Mouse (Mus musculus): ENCODE results near the gene Mc1r. TPM values are rescaled to one million over a fixed set of nuclear protein-coding genes. Genes with fewer than 3 reads are reported as not detected.
"Not testable (repeated sequence)": the region's sequence is repeated elsewhere in the genome, so short reads cannot be mapped to it uniquely, and the experiment has no call there.

Gene Mc1r
- total and polyA plus RNA-seq, 3 experiments = 0.04 TPM; not detected in 2

DNA sequence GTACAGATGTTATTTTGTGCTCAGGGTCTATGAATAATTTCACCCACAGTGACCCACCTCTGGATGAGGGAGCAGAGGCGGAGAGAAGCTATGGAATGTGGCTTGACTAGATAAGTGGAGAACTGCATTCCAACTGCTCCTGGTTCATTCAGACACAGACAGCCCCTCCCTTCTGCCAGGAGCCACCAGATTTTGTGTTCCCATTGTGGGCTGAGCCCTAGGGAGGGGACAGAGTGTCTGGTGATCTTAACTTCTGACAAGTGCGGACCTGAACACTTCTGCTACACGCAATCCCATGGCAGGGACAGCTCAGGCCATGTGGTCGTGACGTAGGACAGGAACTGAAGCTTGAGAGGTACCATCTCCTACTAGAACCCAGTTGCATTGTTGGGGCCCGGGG is 39.9 kb downstream of the Mc1r start:
- H3K4me2 ChIP-seq (ENCODE audit: insufficient read depth, low read depth, poor library complexity, severe bottlenecking) = no peak overlapping the region
- no peak overlapping the region for H3K9ac ChIP-seq (ENCODE audit: insufficient read depth, low read depth)
- DNase-seq (ENCODE audit: extremely low read depth) = no peak
- no peaks in the 10 kb centered on the region for H3K79me2 ChIP-seq (replicated peaks; ENCODE audit: control insufficient read depth, extremely low read depth, insufficient read depth, poor library complexity, severe bottlenecking)
- H3K27me3 ChIP-seq (replicated peaks) = no peaks in the 10 kb centered on the region
- in situ Hi-C loops (cut with MboI; ENCODE audit: low pct_ligation_motif_present, low pct_unique_long_range_greater_than_20kb, low sequenced_read_pairs) = no loop called here
- no peak overlapping the region for H3K4me3 ChIP-seq (replicated peaks in 1 of 3; ENCODE audit: low read depth in 2 of 3, low read length in 2 of 3, poor library complexity in 1 of 3)
- H3K36me3 ChIP-seq (replicated peaks in 1 of 2; ENCODE audit: control insufficient read depth in 1 of 2, insufficient read depth in 1 of 2, low read length in 1 of 2) = peaks cover 0 to 40% of the 10 kb centered on the region in 2 experiments
- TF ChIP-seq E2F4 (IDR thresholded peaks at IDR 0.05; ENCODE audit: insufficient replicate concordance, low read depth, low read length) (no peak), SMC3 (IDR thresholded peaks at IDR 0.05; ENCODE audit: low read depth, low read length) (no peak)
- H3K9me3 ChIP-seq (replicated peaks; ENCODE audit: low read length) = no peaks in the 10 kb centered on the region
- dilution Hi-C loops (cut with MboI; ENCODE audit: extremely low pct_ligation_motif_present, extremely low pct_unique_long_range_greater_than_20kb, low sequenced_read_pairs) = no loop called here
- H3K27ac ChIP-seq (ENCODE audit: insufficient read depth, low read depth) = no peak overlapping the region
- peaks cover 13% of the 10 kb centered on the region in 2 experiments for H3K4me1 ChIP-seq (ENCODE audit: control insufficient read depth in 1 of 2, insufficient read depth in 2 of 2)

DNA sequence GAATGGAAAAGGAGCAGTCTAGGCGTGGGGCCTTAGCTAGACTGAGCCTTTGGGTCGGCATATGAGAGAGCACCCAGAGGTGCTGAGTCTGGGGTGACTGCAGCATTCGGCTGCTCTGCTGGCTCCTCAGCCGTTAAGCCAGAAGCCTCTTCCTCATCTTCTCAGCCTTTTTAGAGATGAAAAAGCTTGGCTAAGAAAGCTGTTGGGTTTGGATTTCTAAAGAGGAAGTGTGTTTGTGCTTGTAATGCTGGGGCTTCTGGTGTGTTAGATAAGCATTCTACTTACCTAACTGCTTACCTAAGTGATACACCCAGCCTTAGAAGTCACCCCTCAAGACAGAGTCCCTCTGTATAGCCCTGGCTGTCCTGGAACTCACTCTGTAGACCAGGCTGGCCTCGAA is 43.9 kb downstream of the Mc1r start:
- Histone ChIP-seq H3K27me3 (replicated peaks) (no peaks in the 10 kb centered on the region), H3K9me3 (replicated peaks; ENCODE audit: low read length) (no peaks in the 10 kb centered on the region), H3K4me2 (ENCODE audit: insufficient read depth, low read depth, poor library complexity, severe bottlenecking) (no peak overlapping the region), H3K36me3 (replicated peaks in 1 of 2; ENCODE audit: control insufficient read depth in 1 of 2, insufficient read depth in 1 of 2, low read length in 1 of 2) (peaks cover 23 to 75% of the 10 kb centered on the region in 2 experiments), H3K4me3 (replicated peaks in 1 of 3; ENCODE audit: low read depth in 2 of 3, low read length in 2 of 3, poor library complexity in 1 of 3) (no peak overlapping the region), H3K79me2 (replicated peaks; ENCODE audit: control insufficient read depth, extremely low read depth, insufficient read depth, poor library complexity, severe bottlenecking) (no peaks in the 10 kb centered on the region), H3K27ac (ENCODE audit: insufficient read depth, low read depth) (no peak overlapping the region), H3K9ac (ENCODE audit: insufficient read depth, low read depth) (no peak overlapping the region), H3K4me1 (ENCODE audit: control insufficient read depth in 1 of 2, insufficient read depth in 2 of 2) (peaks cover 3% of the 10 kb centered on the region in 2 experiments; a peak in 2 of 4 replicates)
- in situ Hi-C loops (cut with MboI; ENCODE audit: low pct_ligation_motif_present, low pct_unique_long_range_greater_than_20kb, low sequenced_read_pairs) = no loop called here
- TF ChIP-seq E2F4 (IDR thresholded peaks at IDR 0.05; ENCODE audit: insufficient replicate concordance, low read depth, low read length) = no peak
- no peak for TF ChIP-seq UBTF (IDR thresholded peaks at IDR 0.05; ENCODE audit: low read depth, low read length)
- TF ChIP-seq MAFK (IDR thresholded peaks at IDR 0.05; ENCODE audit: insufficient replicate concordance, low read length) = no peak
- TF ChIP-seq MEF2A (IDR thresholded peaks at IDR 0.05; ENCODE audit: borderline replicate concordance, low read depth, low read length) = no peak
- no peak for TF ChIP-seq ETS1 (conservative IDR thresholded peaks at IDR 0.05; ENCODE audit: low read depth, low read length)
- TF ChIP-seq JUN (IDR thresholded peaks at IDR 0.05; ENCODE audit: insufficient read depth, low read depth, low read length) = no peak
- TF ChIP-seq ZMIZ1 (IDR thresholded peaks at IDR 0.05; ENCODE audit: low read depth, low read length) = no peak
- TF ChIP-seq GABPA (IDR thresholded peaks at IDR 0.05; ENCODE audit: insufficient replicate concordance, low read depth, low read length) = no peak
- TF ChIP-seq SMC3 (IDR thresholded peaks at IDR 0.05; ENCODE audit: low read depth, low read length) = no peak
- no peak for TF ChIP-seq CTCF (conservative IDR thresholded peaks at IDR 0.05 in 1 of 2, IDR thresholded peaks at IDR 0.05 in 1 of 2; ENCODE audit: low read depth in 2 of 2, low read length in 2 of 2)
- TF ChIP-seq ZNF384 (IDR thresholded peaks at IDR 0.05; ENCODE audit: low read depth, low read length) = no peak
- no peak for TF ChIP-seq ZC3H11A (IDR thresholded peaks at IDR 0.05; ENCODE audit: low read depth, low read length)
- no peak for TF ChIP-seq USF2 (conservative IDR thresholded peaks at IDR 0.05; ENCODE audit: low read depth, low read length)
- TF ChIP-seq MAX (IDR thresholded peaks at IDR 0.05; ENCODE audit: low read length) = no peak
- no peak for TF ChIP-seq BHLHE40 (IDR thresholded peaks at IDR 0.05; ENCODE audit: low read depth, low read length)
- no peak for TF ChIP-seq CHD2 (IDR thresholded peaks at IDR 0.05; ENCODE audit: low read length)
- TF ChIP-seq MYC (IDR thresholded peaks at IDR 0.05; ENCODE audit: low read depth, low read length) = no peak
- no peak for DNase-seq (ENCODE audit: extremely low read depth)
- dilution Hi-C loops (cut with MboI; ENCODE audit: extremely low pct_ligation_motif_present, extremely low pct_unique_long_range_greater_than_20kb, low sequenced_read_pairs) = no loop called here

DNA sequence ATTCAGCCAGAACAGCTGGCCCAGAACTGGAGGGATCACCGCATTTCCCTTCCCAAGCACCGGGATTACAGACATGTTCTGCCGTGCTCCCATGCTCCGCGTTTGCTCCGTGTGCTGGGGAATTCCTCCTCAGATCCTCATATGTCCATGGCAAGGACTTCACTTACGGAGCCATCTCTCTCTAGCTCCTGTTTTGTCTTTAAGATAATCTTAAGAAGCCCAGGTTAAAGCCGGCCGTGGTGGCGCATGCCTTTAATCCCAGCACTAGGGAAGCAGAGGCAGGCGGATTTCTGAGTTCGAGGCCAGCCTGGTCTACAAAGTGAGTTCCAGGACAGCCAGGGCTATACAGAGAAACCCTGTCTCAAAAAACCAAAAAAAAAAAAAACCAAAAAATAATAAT is 44.8 kb downstream of the Mc1r start:
- H3K4me2 ChIP-seq (ENCODE audit: insufficient read depth, low read depth, poor library complexity, severe bottlenecking); DNase-seq (ENCODE audit: extremely low read depth); H3K79me2 ChIP-seq (replicated peaks; ENCODE audit: control insufficient read depth, extremely low read depth, insufficient read depth, poor library complexity, severe bottlenecking); H3K27me3 ChIP-seq (replicated peaks); H3K27ac ChIP-seq (ENCODE audit: insufficient read depth, low read depth); in situ Hi-C loops (cut with MboI; ENCODE audit: low pct_ligation_motif_present, low pct_unique_long_range_greater_than_20kb, low sequenced_read_pairs); H3K9me3 ChIP-seq (replicated peaks; ENCODE audit: low read length); H3K9ac ChIP-seq (ENCODE audit: insufficient read depth, low read depth); dilution Hi-C loops (cut with MboI; ENCODE audit: extremely low pct_ligation_motif_present, extremely low pct_unique_long_range_greater_than_20kb, low sequenced_read_pairs); H3K4me3 ChIP-seq (replicated peaks in 1 of 3; ENCODE audit: low read depth in 2 of 3, low read length in 2 of 3, poor library complexity in 1 of 3); H3K4me1 ChIP-seq (ENCODE audit: control insufficient read depth in 1 of 2, insufficient read depth in 2 of 2): not testable (repeated sequence)
- peaks cover 30 to 75% of the 10 kb centered on the region in 2 experiments for H3K36me3 ChIP-seq (replicated peaks in 1 of 2; ENCODE audit: control insufficient read depth in 1 of 2, insufficient read depth in 1 of 2, low read length in 1 of 2)
